Mouse (Mus musculus): ENCODE data around the gene Zranb2. TPM values are rescaled to one million over a fixed set of nuclear protein-coding genes. Genes with fewer than 3 reads are reported as not detected.

Zranb2 gene
- 52.3 TPM for polyA plus RNA-seq (2014; fragmentation: Illumina TruSeq; extraction: RNeasy Lipid Tissue Mini Kit (QIAGEN cat#74804); ENCODE audit: low read depth, low replicate concordance)

GRCm38 (mm10) chr3:157533964-157534785, at the start of gene Zranb2:
Zranb2 (plus strand) TSS chr3:157534160.

GRCm38 (mm10) chr3:157566725-157567565, 33.0 kb downstream of the Zranb2 start, which contains the start of gene Ptger3:
Ptger3 (plus strand) TSS chr3:157566892.

Other genes starting within 250 kb of the Zranb2 start
- 0.79 TPM for gene Ptger3, start 32.7 kb downstream of the Zranb2 start, polyA plus RNA-seq (2014; fragmentation: Illumina TruSeq; extraction: RNeasy Lipid Tissue Mini Kit (QIAGEN cat#74804); ENCODE audit: low read depth, low replicate concordance)

Measured in heart, adult 10 weeks (tissue).